Mouse (Mus musculus) forebrain, embryonic 16.5 days (tissue): Measurements from ENCODE around the gene Hnf4a. TPM values are rescaled to one million over a fixed set of nuclear protein-coding genes. Genes with fewer than 3 reads are reported as not detected.

Source experiments
- ATAC-seq: fragments of 200-750 bp; cut with Nextera tagmentation; 2 replicates; pipeline ENCODE4 v1.8.0; 2017; ENCODE audit warnings: mild to moderate bottlenecking, moderate library complexity
- H3K27ac ChIP-seq: fragments of 300-500 bp; sonication (generic); 2 replicates; pipeline ENCODE4 v1.5.1; 2014; ENCODE audit warnings: low read length, control low read depth
- H3K27me3 ChIP-seq: fragments of 300-500 bp; sonication (generic); replicated peaks from 2 replicates; pipeline ENCODE4 v1.6.1; 2014; ENCODE audit warnings: low read length; ENCODE audit not compliant: control insufficient read depth, insufficient read depth
- H3K36me3 ChIP-seq: fragments of 300-500 bp; sonication (generic); 2 replicates; pipeline ENCODE4 v1.6.1; 2014; ENCODE audit not compliant: control insufficient read depth, insufficient read depth
- H3K4me1 ChIP-seq: fragments of 300-500 bp; sonication (generic); replicated peaks from 2 replicates; pipeline ENCODE4 v1.6.1; 2014; ENCODE audit warnings: low read length; ENCODE audit not compliant: control insufficient read depth, insufficient read depth
- H3K4me2 ChIP-seq: fragments of 300-500 bp; sonication (generic); 2 replicates; pipeline ENCODE4 v1.6.1; 2014; ENCODE audit warnings: mild to moderate bottlenecking, low read length, control low read depth
- H3K4me3 ChIP-seq: fragments of 300-500 bp; sonication (generic); replicated peaks from 2 replicates; pipeline ENCODE4 v1.5.1; 2014; ENCODE audit warnings: mild to moderate bottlenecking, low read length, control low read depth
- H3K9ac ChIP-seq: fragments of 300-500 bp; sonication (generic); replicated peaks from 2 replicates; pipeline ENCODE4 v1.6.1; 2014; ENCODE audit warnings: low read depth, low read length, control low read depth
- H3K9me3 ChIP-seq: fragments of 300-500 bp; sonication (generic); 2 replicates; pipeline ENCODE4 v1.6.1; 2016; ENCODE audit warnings: low read length; ENCODE audit not compliant: control insufficient read depth
- WGBS: fragments of 180-500 bp; shearing (Covaris S2); extraction: QIAGEN DNeasy Blood & Tissue Kit; methylation state at CpG from one replicate; pipeline ENCODE4 v1.1.7; 2014; 5-methylcytosine and 5-hydroxymethylcytosine counted together
- polyA plus RNA-seq: library from polyadenylated mRNA; unstranded; fragments of >200 nt; fragmentation: Nextera tagmentation; extraction: Ambion mirVana; gene quantifications from 2 replicates; pipeline ENCODE4 v1.2.1, GENCODE M21; 2015

Gene Hnf4a
- polyA plus RNA-seq, 1 experiment from 2014 or later = 0.08 TPM

GRCm38 (mm10) chr2:163539321-163540040 lies 32.9 kb downstream of the Hnf4a start:
- whole genome bisulfite sequencing = 81% methylated on average over 13 of the region's 13 CpGs
- H3K4me2 ChIP-seq = no peak overlapping the region
- H3K27me3 ChIP-seq = no peaks in the 10 kb centered on the region
- no peak for ATAC-seq
- no peak overlapping the region for H3K9ac ChIP-seq
- H3K36me3 ChIP-seq = no peaks in the 10 kb centered on the region
- no peak overlapping the region for H3K27ac ChIP-seq
- H3K9me3 ChIP-seq = no peaks in the 10 kb centered on the region
- no peak overlapping the region for H3K4me3 ChIP-seq
- no peaks in the 10 kb centered on the region; the same call in 1 of the 2 replicates for H3K4me1 ChIP-seq

- Histone ChIP-seq H3K9ac (no peak overlapping the region), H3K36me3 (no peaks in the 10 kb centered on the region), H3K27me3 (no peaks in the 10 kb centered on the region), H3K27ac (no peak overlapping the region), H3K4me1 (no peaks in the 10 kb centered on the region), H3K4me2 (no peak overlapping the region), H3K4me3 (no peak overlapping the region), H3K9me3 (no peaks in the 10 kb centered on the region)
- ATAC-seq = no peak
- 87% methylated on average over 9 of the region's 9 CpGs for WGBS
Measured at GRCm38 (mm10) chr2:163540231-163541117, 33.9 kb downstream of the Hnf4a start.

- no peak for ATAC-seq
- WGBS = 83% methylated on average over 10 of the region's 10 CpGs
- no peaks in the 10 kb centered on the region for H3K27me3 ChIP-seq
Measured at GRCm38 (mm10) chr2:163541568-163542182, 35.1 kb downstream of the Hnf4a start.

GRCm38 (mm10) chr2:163542674-163543073 lies 36.1 kb downstream of the Hnf4a start:
- Histone ChIP-seq H3K9me3 (no peaks in the 10 kb centered on the region), H3K36me3 (no peaks in the 10 kb centered on the region), H3K27ac (no peak overlapping the region), H3K9ac (no peak overlapping the region), H3K4me1 (no peaks in the 10 kb centered on the region), H3K4me2 (no peak overlapping the region), H3K27me3 (no peaks in the 10 kb centered on the region), H3K4me3 (no peak overlapping the region)
- ATAC-seq = no peak
- 89% methylated on average over 10 of the region's 10 CpGs for WGBS

More at GRCm38 (mm10) chr2:163541568-163542182, 35.1 kb downstream of the Hnf4a start:
- H3K27ac ChIP-seq = no peak overlapping the region
- no peak overlapping the region for H3K4me3 ChIP-seq
- H3K4me2 ChIP-seq = no peak overlapping the region
- H3K4me1 ChIP-seq = no peaks in the 10 kb centered on the region
- no peaks in the 10 kb centered on the region for H3K36me3 ChIP-seq
- no peaks in the 10 kb centered on the region for H3K9me3 ChIP-seq
- H3K9ac ChIP-seq = no peak overlapping the region

GRCm38 (mm10) chr2:163546623-163547318 lies 40.2 kb downstream of the Hnf4a start:
- H3K9ac ChIP-seq = no peak overlapping the region
- H3K27ac ChIP-seq = no peak overlapping the region
- WGBS = 76% methylated on average over 14 of the region's 14 CpGs
- no peak overlapping the region for H3K4me2 ChIP-seq
- H3K4me3 ChIP-seq = no peak overlapping the region
- H3K4me1 ChIP-seq = no peaks in the 10 kb centered on the region
- H3K27me3 ChIP-seq = no peaks in the 10 kb centered on the region
- no peak for ATAC-seq
- H3K36me3 ChIP-seq = no peaks in the 10 kb centered on the region
- H3K9me3 ChIP-seq = no peaks in the 10 kb centered on the region

GRCm38 (mm10) chr2:163548822-163549221 lies 42.2 kb downstream of the Hnf4a start:
- no peaks in the 10 kb centered on the region for H3K36me3 ChIP-seq
- WGBS = 78% methylated on average over 5 of the region's 6 CpGs
- no peaks in the 10 kb centered on the region for H3K27me3 ChIP-seq
- H3K4me3 ChIP-seq = no peak overlapping the region
- H3K4me1 ChIP-seq = no peaks in the 10 kb centered on the region
- no peak overlapping the region for H3K4me2 ChIP-seq
- no peak for ATAC-seq
- H3K9ac ChIP-seq = no peak overlapping the region
- H3K9me3 ChIP-seq = no peaks in the 10 kb centered on the region
- no peak overlapping the region for H3K27ac ChIP-seq

- no peak overlapping the region for H3K4me2 ChIP-seq
Measured at GRCm38 (mm10) chr2:163549786-163550185, 43.2 kb downstream of the Hnf4a start.

GRCm38 (mm10) chr2:163552518-163552929 lies 45.9 kb downstream of the Hnf4a start:
- ATAC-seq = no peak
- Histone ChIP-seq H3K4me3 (no peak overlapping the region), H3K27ac (no peak overlapping the region), H3K9me3 (no peaks in the 10 kb centered on the region), H3K9ac (no peak overlapping the region), H3K27me3 (no peaks in the 10 kb centered on the region), H3K4me2 (no peak overlapping the region), H3K36me3 (no peaks in the 10 kb centered on the region), H3K4me1 (no peaks in the 10 kb centered on the region)
- 84% methylated on average over 8 of the region's 8 CpGs for WGBS

More at GRCm38 (mm10) chr2:163549786-163550185, 43.2 kb downstream of the Hnf4a start:
- WGBS = 45% methylated on average over 6 of the region's 6 CpGs
- H3K9ac ChIP-seq = no peak overlapping the region
- H3K27me3 ChIP-seq = no peaks in the 10 kb centered on the region
- no peaks in the 10 kb centered on the region for H3K4me1 ChIP-seq
- no peaks in the 10 kb centered on the region for H3K9me3 ChIP-seq
- H3K36me3 ChIP-seq = no peaks in the 10 kb centered on the region
- no peak overlapping the region for H3K4me3 ChIP-seq
- ATAC-seq = no peak
- H3K27ac ChIP-seq = no peak overlapping the region
